Mouse (Mus musculus) left cerebral cortex, postnatal 10 days (tissue): Measurements from ENCODE around the gene Mdga2. TPM values are rescaled to one million over a fixed set of nuclear protein-coding genes. Genes with fewer than 3 reads are reported as not detected.

Source experiments
- DNase-seq, 2 experiments: peaks; one replicate each; pipeline ENCODE4 v3.0.0; 2021 to 2022; ENCODE audit warnings: low spot score in 2 of 2, mixed read lengths in 1 of 2; ENCODE audit errors: extremely low spot score in 1 of 2
- intact Hi-C: fragments of 180-260 bp; cut with DNase I; formaldehyde crosslinking; loops from one replicate; pipeline ENCODE4 v1.15.1; 2025
- total RNA-seq, 2 experiments: library from RNA; stranded (reverse); gene quantifications; 2 replicates each; pipeline ENCODE4 v1.2.3; 2021

Mdga2 gene
- total RNA-seq, 2 experiments from 2014 or later = 57.7 to 65.1 TPM

GRCm38 (mm10) chr12:67090420-67090965 is 131.9 kb downstream of the Mdga2 start:
- intact Hi-C loops = no loop called here
- DNase-seq = no peak

GRCm38 (mm10) chr12:67059136-67060014 is 163.0 kb downstream of the Mdga2 start:
- intact Hi-C loops = no loop called here
- DNase-seq = no peak

DNA sequence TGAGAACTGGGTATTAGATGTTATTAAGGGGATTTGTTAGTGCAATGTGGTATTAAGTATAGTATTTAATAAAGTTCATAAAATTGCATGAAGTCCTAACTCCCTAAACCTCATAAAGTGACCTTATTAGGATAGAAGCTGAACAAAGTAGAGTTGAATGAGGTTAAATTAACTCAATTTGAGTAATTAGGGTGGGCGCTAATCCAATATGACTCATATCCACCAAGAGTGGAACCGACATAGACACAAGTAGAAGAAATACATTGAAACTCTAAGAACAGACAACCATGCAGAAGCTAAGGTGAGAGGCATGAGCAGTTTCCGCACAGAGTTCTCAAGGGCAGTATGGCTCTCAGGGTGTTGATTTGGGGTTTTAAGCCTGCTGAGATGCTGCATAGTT is 165.7 kb downstream of the Mdga2 start:
- DNase-seq = no peak
- intact Hi-C loops = no loop called here

DNA sequence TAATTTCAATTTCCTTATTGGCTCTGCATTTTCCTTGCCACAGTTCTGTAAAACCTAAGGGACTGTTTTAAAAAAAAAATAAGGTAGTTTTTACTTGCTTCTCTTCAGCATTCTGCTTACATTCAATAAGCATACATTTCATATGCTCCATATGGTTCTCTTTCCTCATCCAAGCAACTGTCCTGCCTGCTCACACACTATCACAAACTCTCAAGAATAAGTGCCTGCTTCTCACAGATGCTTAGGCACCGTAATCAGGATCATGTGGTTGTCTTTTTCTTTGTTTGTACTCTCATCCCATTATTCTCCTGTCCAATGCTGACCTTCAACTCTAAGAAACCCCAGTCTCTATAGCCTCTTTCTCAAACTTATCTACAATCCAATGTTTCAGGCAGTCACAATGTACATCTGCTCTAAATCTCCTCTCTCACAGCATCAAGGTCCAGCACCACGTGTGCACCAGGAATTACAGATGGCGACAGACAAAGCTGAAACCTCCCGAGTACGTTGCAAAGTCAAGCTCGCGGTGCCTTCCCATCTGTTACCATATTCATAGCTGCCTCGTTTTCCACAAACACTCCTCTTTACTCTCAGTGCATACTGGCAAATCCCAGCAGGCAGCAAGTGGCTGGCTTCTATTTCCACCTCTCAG is 177.1 kb downstream of the Mdga2 start:
- peak in 1 of 2 experiments; percentile 20 for DNase-seq
- intact Hi-C loops = no loop called here

DNA sequence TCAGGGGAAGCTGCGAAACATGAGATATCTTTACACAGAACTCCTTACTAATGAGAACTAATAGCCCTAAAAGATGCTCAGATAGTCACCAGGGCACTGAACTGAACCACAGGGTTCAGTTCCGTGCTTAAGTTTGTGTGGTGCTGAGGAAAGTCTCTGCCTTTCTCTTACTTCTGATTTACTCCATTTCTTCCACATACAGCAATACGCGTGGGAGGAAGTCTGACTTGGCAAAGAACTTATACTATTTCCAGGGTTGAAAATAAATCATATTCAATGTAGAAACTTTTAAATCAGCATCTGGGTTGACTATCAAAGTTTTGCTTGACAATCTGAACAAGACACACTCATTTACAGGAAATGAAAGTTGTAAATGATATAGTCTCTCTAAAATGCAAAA is 180.5 kb downstream of the Mdga2 start:
- intact Hi-C loops = no loop called here
- no peak for DNase-seq

- intact Hi-C loops = no loop called here
- DNase-seq = no peak
These were observed 186.7 kb downstream of the Mdga2 start for GRCm38 (mm10) chr12:67035509-67036261.

- DNase-seq = peak in 1 of 2 experiments; percentile 34
These were observed 205.2 kb downstream of the Mdga2 start for GRCm38 (mm10) chr12:67017192-67017591.

GRCm38 (mm10) chr12:67011368-67011767 is 211.0 kb downstream of the Mdga2 start:
- intact Hi-C loops = no loop called here
- DNase-seq = peak; percentile 20 to 47

More at GRCm38 (mm10) chr12:67017192-67017591, 205.2 kb downstream of the Mdga2 start:
- intact Hi-C loops = no loop called here

DNA sequence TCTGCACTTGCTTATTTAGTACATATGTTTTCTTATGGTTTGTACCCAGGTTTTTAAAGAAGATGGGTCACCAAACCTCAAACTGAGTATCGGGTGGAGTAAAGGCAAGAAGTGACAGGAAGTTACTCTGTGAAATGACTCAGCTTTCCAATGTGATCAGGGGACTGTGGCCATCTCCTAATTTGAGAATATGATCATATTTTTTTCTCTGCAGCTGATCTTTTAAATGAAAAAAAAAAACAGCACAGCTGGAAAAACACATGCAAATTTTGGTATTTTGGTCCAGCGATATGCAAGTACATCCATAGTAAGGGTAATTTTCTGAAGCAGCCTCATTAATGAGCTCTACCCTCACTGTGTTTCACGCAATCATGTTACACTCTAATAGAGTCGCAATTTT is 212.0 kb downstream of the Mdga2 start:
- DNase-seq = no peak
- intact Hi-C loops = no loop called here

DNA sequence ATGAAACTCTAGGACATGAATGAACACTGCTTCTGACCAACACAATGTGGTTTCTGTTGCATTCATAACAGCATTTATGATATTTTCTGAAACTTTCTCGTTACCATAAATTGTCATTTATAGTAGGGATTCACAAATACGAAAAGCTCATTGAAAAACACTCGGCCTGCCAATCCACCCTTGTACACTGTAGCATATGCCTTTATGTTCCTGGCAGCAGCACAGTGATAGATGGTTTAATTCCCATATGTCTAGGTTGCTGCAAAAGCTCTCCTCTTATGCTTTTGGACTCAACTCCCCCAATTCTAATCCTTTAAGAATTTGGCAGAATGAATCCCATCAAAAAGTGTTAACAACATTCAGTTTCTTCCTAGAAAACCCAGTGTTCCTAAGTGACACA is 213.2 kb downstream of the Mdga2 start:
- intact Hi-C loops = no loop called here
- no peak for DNase-seq

- DNase-seq = peak in 1 of 2 experiments; percentile 12
- intact Hi-C loops = no loop called here
These were observed 268.2 kb downstream of the Mdga2 start for GRCm38 (mm10) chr12:66954129-66954528.

- intact Hi-C loops = no loop called here
These were observed 306.6 kb downstream of the Mdga2 start for GRCm38 (mm10) chr12:66915741-66916140.

DNA sequence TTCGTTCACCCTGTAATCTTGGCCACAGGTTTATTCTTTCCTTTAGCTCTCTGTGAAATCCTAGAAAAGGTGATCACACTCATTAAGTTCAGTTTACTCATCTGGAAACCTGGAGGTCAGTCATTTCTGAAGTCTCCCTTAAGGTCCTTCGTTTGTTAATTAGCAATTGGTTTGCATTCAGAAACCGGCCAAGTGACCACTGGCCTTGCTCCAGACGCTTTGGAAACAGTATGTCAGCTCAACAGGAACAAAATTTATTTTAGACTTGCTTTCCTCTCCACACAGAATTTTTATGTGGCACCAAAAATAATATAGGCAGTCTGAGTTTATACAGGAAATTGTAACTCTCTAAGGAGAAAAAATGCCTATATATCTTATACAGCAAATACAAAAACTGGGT is 323.0 kb downstream of the Mdga2 start:
- intact Hi-C loops = no loop called here
- no peak for DNase-seq

More at GRCm38 (mm10) chr12:66915741-66916140, 306.6 kb downstream of the Mdga2 start:
- DNase-seq = no peak

GRCm38 (mm10) chr12:66896790-66897189 is 325.6 kb downstream of the Mdga2 start:
- DNase-seq = no peak
- intact Hi-C loops = no loop called here

DNA sequence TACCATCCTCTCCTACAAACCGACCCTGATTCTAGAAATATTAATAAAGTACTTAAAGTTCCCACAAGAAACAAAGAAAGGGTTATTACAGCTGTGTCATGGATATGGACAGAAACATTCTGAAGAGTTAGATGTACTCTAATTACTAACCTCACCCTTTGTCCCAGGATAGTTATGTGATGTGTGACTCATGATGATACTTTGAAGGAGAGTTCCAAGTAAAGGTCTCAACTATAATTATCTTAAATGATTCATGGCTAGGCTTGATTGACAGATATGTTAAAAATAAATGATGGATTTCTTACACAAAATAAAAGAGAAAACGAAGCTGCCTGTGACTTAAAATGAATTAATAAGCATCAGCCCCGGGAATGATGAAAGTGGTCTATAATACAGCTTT is 332.1 kb downstream of the Mdga2 start:
- no peak for DNase-seq
- intact Hi-C loops = no loop called here

- intact Hi-C loops = no loop called here
- peak in 1 of 2 experiments; percentile 39 for DNase-seq
These were observed 333.1 kb downstream of the Mdga2 start for GRCm38 (mm10) chr12:66889276-66889675.

GRCm38 (mm10) chr12:66888636-66889035 is 333.7 kb downstream of the Mdga2 start:
- DNase-seq = no peak
- intact Hi-C loops = no loop called here

DNA sequence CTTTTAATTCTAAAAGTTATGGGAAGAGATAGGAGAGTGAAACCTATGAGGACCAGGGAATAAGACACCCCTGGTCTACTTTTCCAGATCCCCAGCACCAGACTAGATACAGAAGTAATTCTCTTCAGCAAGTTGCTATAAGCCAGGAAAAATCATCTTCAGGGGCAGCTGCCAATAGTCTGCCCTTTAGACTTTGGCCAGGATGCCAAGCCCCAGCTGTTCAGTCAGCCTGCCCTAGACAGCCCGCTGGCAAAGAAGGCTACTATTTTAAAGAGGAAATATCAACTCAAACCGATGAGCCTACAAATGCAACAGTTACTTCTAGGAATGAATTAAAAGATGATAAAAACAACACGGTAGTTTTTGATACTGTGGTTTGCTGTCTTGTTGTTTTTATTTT is 356.1 kb downstream of the Mdga2 start:
- intact Hi-C loops = no loop called here
- DNase-seq = peak in 1 of 2 experiments; percentile 13

GRCm38 (mm10) chr12:66853167-66853566 is 369.2 kb downstream of the Mdga2 start:
- DNase-seq = peak in 1 of 2 experiments; percentile 12
- intact Hi-C loops = no loop called here
